Mouse (Mus musculus) stomach, postnatal 0 days (tissue): ENCODE measurements at regions not wholly inside any gene's neighbourhood (a gene's known extent, or its start where the extent isn't known, plus 50 kb on each side); places are given as distances from the start of the nearest gene placed in this dataset.

Source experiments
- ATAC-seq: fragments of 200-750 bp; cut with Nextera tagmentation; 2 replicates; pipeline ENCODE4 v1.8.0; 2017; ENCODE audit not compliant: low FRiP score, low TSS enrichment
- DNase-seq: peaks from one replicate; pipeline ENCODE4 v3.0.0-alpha.2; 2016; ENCODE audit warnings: low spot score
- H3K27ac ChIP-seq: fragments of 300-500 bp; sonication (generic); replicated peaks from 2 replicates; pipeline ENCODE4 v1.5.1; 2014; ENCODE audit warnings: mild to moderate bottlenecking, control low read depth
- H3K27me3 ChIP-seq: fragments of 300-500 bp; sonication (generic); 2 replicates; pipeline ENCODE4 v1.6.1; 2014; ENCODE audit warnings: low read length; ENCODE audit not compliant: control insufficient read depth, insufficient read depth
- H3K36me3 ChIP-seq: fragments of 300-500 bp; sonication (generic); 2 replicates; pipeline ENCODE4 v1.6.1; 2014; ENCODE audit warnings: low read length, mixed read lengths; ENCODE audit not compliant: control insufficient read depth, insufficient read depth
- H3K4me1 ChIP-seq: fragments of 300-500 bp; sonication (generic); replicated peaks from 2 replicates; pipeline ENCODE4 v1.6.1; 2014; ENCODE audit warnings: antibody characterized with exemption; ENCODE audit not compliant: control insufficient read depth, insufficient read depth
- H3K4me2 ChIP-seq: fragments of 300-500 bp; sonication (generic); replicated peaks from 2 replicates; pipeline ENCODE4 v1.6.1; 2014; ENCODE audit warnings: low read depth, mild to moderate bottlenecking, control low read depth, moderate library complexity
- H3K4me3 ChIP-seq: fragments of 300-500 bp; sonication (generic); 2 replicates; pipeline ENCODE4 v1.5.1; 2014; ENCODE audit warnings: low read depth, low read length, control low read depth
- H3K9ac ChIP-seq: fragments of 300-500 bp; sonication (generic); 2 replicates; pipeline ENCODE4 v1.6.1; 2014; ENCODE audit warnings: mild to moderate bottlenecking, low read length, control low read depth, mixed read lengths
- H3K9me3 ChIP-seq: fragments of 300-500 bp; sonication (generic); 2 replicates; pipeline ENCODE4 v1.6.1; 2016; ENCODE audit warnings: low read length; ENCODE audit not compliant: control insufficient read depth
- CTCF ChIP-seq: IDR thresholded peaks from 2 replicates; pipeline ENCODE4 v1.5.1; 2016; ENCODE audit warnings: antibody characterized with exemption, low read depth, mild to moderate bottlenecking, moderate library complexity
- EP300 ChIP-seq: optimal IDR thresholded peaks from 2 replicates; pipeline ENCODE3; 2016; ENCODE audit warnings: antibody characterized with exemption
- WGBS: fragments of 180-500 bp; shearing (Covaris S2); extraction: QIAGEN DNeasy Blood & Tissue Kit; methylation state at CpG from one replicate; pipeline ENCODE4 v1.1.7; 2014; 5-methylcytosine and 5-hydroxymethylcytosine counted together

DNA sequence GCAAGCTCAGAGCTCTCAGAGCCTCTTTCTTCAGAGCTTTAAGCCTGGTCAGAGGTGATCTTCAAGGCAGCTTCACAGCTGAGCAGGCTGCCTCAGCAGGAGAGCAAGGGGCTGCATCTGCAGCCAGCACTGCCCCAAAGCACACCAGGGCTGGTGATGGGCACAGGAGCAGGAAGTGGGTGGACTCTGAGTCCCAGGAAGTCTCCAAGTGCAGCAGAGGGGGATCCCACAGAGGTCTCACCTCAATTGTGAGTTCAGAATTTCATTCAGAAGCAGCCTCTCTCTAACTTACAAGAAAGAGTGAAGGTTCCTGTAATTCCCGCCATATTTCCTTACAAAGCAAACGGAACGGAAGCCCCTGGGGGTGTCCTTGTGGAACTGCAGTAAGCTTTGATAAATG lies 202.6 kb upstream of the Amigo2 start:
- TF ChIP-seq EP300 (no peak), CTCF (no peak)
- 73% methylated on average over 3 of the region's 3 CpGs for WGBS
- ATAC-seq, result no peak

DNA sequence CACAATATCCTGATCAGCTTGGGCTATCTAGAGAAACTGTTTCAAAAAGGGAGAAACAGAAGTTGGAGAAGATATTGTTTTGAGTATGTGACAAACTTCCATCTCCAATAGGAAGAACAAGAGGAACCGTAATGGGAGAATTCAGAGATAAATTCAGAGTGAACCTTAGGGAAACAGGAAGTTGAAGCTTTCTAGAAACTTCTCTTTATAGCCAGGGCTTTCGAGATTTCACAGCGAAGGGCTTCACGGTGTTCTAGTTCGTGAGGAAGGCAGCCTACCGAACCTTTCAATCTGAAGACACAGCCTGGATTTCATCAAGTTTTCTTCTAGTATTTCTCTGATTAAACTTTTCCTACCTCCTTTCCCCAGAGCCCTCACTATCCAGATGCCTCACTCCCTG lies 201.9 kb upstream of the Amigo2 start:
- H3K27me3 ChIP-seq, result no peaks in the 10 kb centered on the region
- H3K27ac ChIP-seq, result no peak overlapping the region
- no peaks in the 10 kb centered on the region for H3K4me1 ChIP-seq
- no peak for ATAC-seq
- WGBS, result 89% methylated on average over 6 of the region's 6 CpGs
- no peak overlapping the region for H3K4me3 ChIP-seq
- no peak for DNase-seq
- no peak overlapping the region for H3K4me2 ChIP-seq
- no peak overlapping the region for H3K9ac ChIP-seq
- no peaks in the 10 kb centered on the region for H3K9me3 ChIP-seq
- H3K36me3 ChIP-seq, result no peaks in the 10 kb centered on the region
- TF ChIP-seq CTCF, result no peak

More for the DNA sequence above, 202.6 kb upstream of the Amigo2 start:
- no peaks in the 10 kb centered on the region for H3K27me3 ChIP-seq
- no peaks in the 10 kb centered on the region for H3K36me3 ChIP-seq
- H3K4me3 ChIP-seq, result no peak overlapping the region
- no peak overlapping the region for H3K27ac ChIP-seq
- DNase-seq, result no peak
- no peaks in the 10 kb centered on the region for H3K9me3 ChIP-seq
- no peak overlapping the region for H3K9ac ChIP-seq
- no peaks in the 10 kb centered on the region for H3K4me1 ChIP-seq
- H3K4me2 ChIP-seq, result no peak overlapping the region

DNA sequence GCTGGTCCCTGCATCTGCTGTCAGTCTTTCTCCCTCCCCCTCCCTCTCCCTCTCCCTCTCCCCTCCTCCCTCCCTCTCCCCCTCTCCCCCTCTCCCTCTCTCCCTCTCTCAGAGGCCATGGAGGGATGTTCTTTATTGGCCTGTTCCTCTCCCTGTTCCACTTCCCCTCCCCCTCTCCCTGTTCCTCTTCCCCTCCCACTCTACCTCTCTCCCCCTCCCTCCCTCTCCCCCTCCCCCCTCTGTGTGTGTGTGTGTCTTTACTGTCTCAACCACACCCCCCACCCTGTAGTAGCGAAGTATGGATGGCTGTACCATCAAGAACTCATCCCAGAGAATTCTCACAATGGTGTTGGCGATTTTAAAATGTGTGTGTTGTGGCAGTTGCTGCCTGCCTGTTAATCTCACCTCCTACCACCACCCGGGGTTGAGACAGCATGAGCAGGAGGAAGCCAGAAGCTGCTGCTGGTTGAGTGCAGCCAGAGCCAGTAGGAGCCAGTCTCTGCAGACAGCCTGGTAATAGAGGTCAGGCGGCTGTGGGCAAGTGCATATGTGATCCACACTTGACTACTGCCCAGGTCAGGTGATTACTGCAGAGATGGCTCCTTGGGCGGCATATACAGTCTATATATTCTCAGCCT lies 201.3 kb upstream of the Amigo2 start:
- ATAC-seq (no peak), DNase-seq (no peak)
- 71% methylated on average over 5 of the region's 5 CpGs for WGBS
- TF ChIP-seq CTCF (no peak), EP300 (no peak)
- no peak overlapping the region for H3K4me2 ChIP-seq
- H3K9ac ChIP-seq, result no peak overlapping the region
- no peaks in the 10 kb centered on the region for H3K4me1 ChIP-seq
- no peaks in the 10 kb centered on the region for H3K27me3 ChIP-seq
- no peak overlapping the region for H3K27ac ChIP-seq
- no peak overlapping the region for H3K4me3 ChIP-seq
- no peaks in the 10 kb centered on the region for H3K36me3 ChIP-seq
- no peaks in the 10 kb centered on the region for H3K9me3 ChIP-seq

DNA sequence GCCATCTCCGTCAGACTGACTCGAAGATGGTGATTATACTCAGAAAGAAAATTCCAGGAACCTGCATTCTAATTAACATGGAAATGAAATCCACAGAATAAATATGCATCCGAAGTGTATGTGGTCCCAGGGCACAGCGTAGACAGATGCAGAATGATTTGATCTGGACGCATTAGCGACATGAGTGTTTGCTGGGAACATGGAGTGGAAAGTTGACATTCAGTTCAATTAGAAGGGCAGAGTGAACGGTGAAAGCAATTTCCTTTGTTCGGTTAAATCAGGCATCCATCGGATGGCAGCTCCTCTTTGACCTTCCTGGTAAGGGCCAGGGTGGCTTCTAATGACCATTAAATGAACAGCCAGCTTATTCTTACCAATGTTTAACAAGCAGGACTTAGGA lies 199.1 kb upstream of the Amigo2 start:
- Histone ChIP-seq H3K4me2 (no peak overlapping the region), H3K9ac (no peak overlapping the region), H3K4me1 (no peaks in the 10 kb centered on the region), H3K27ac (no peak overlapping the region), H3K27me3 (no peaks in the 10 kb centered on the region), H3K9me3 (no peaks in the 10 kb centered on the region), H3K36me3 (no peaks in the 10 kb centered on the region), H3K4me3 (no peak overlapping the region)
- TF ChIP-seq EP300, result no peak
- no peak for TF ChIP-seq CTCF
- ATAC-seq (no peak), DNase-seq (no peak)
- 73% methylated on average over 9 of the region's 9 CpGs for WGBS

DNA sequence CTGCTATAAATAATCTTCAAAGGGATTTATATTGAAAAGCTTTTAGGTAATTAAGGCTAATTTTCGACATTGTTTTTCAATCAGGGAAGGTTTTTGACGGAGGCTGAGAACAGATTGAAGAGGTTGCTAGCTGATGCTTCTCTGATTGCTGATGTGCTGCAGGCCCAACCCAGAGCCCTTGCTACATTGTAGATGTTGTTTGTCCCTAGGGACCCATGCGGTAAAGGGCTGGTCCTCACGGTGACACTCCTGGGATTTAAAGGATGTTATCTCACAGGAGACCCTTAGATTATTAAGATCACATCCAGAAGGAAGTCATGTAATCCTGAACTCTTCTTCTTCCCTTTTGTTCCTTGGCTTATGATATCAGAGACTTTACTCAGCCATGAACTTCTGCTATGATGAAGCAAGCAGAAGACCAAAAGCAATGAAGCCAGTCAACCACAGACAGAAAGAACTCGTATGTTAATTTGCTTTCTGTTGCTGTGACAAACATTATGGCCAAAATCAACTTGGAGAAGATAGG lies 191.2 kb upstream of the Amigo2 start:
- whole genome bisulfite sequencing, result 86% methylated on average over 5 of the region's 5 CpGs
- H3K9me3 ChIP-seq, result no peaks in the 10 kb centered on the region
- H3K4me1 ChIP-seq, result no peaks in the 10 kb centered on the region

More for the DNA sequence above, 191.2 kb upstream of the Amigo2 start:
- no peaks in the 10 kb centered on the region for H3K27me3 ChIP-seq
- H3K4me3 ChIP-seq, result no peak overlapping the region
- no peak overlapping the region for H3K27ac ChIP-seq
- ATAC-seq (no peak), DNase-seq (no peak)
- no peaks in the 10 kb centered on the region for H3K36me3 ChIP-seq
- H3K4me2 ChIP-seq, result no peak overlapping the region
- no peak for TF ChIP-seq EP300
- TF ChIP-seq CTCF, result no peak
- H3K9ac ChIP-seq, result no peak overlapping the region
